Mouse (Mus musculus) ovary, postnatal 10 days (tissue): ENCODE measurements around the gene Sox4.

Experiments used
- DNase-seq: peaks from one replicate; pipeline ENCODE4 v3.0.0; 2022; ENCODE audit warnings: low spot score

Sox4 gene

DNA sequence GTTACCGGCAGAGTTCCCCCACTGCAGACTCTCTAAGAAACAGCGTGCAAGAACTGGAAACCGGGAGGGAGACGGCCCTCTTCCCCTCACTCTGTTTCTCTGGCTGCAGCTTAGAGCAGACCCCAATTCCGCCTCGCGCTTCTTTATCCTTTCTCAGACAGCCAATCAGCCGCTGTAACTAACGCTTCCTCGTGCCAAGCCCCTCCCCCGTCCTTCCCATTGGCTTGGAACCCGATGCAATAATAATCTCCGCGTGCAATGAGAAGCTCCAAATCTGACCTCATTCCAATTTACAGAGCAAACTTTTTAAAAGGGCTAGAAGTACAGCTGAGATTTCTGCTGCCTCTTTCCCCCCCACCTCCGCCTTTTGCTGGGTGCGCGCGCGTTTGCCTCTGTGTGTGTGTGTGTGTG, at the start of gene Sox4:
Gene Sox4 (minus strand): TSS at position 133 of the 411 bp plus-strand sequence.
- peak; percentile 97 for DNase-seq

GRCm38 (mm10) chr13:28991899-28992664, 38.6 kb upstream of the Sox4 start:
- DNase-seq, result no peak

DNA sequence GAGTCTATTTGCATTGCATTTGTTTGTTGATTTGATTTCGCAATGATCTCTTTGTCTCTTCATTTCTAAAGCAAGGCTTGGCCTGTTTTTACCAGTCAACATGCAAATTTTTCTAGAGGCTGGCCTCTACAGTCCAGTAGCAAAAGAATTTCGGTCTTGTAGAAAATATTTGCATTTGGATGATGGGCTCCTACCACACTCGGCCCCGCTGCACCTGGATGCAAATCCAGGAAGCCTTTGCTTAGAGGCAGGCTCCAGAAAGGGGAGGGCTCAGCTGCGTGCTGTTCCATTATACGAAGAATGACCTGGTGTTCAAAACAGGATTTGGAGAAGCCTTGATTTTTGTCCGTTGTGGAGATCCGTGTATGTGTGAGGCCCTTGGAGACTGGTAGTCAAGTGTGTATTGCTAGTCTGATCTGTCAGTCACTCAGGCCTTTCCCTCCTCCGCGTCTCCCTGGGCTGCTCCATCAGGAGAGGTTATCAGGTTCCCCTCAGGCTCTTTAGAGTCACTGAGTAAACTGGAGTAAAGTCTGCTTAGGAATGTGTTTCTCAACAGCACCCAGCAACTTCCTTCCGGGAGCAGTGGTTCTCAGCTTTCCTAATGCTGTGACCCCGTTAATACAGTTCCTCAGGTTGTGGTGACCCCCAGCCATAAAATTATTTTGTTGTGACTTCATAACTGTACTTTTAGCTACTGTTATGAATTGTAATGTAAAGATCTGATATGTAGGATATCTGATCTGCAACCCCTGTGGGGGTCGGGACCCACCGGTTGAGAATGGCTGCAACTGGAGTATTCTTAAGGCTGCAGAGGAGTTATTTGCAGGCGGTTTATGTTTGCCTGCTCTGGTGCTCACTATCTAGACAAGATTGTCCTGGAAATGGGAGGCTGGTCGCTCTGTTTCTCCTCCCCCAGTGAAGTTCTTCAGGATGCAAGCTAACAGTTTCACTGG, 35.5 kb upstream of the Sox4 start:
- no peak for DNase-seq

- DNase-seq, result no peak
These were observed 27.2 kb upstream of the Sox4 start for GRCm38 (mm10) chr13:28980681-28981080.

- DNase-seq, result no peak
These were observed 21.5 kb upstream of the Sox4 start for GRCm38 (mm10) chr13:28975011-28975410.

- DNase-seq, result no peak
These were observed 21.1 kb upstream of the Sox4 start for GRCm38 (mm10) chr13:28974597-28974996.

DNA sequence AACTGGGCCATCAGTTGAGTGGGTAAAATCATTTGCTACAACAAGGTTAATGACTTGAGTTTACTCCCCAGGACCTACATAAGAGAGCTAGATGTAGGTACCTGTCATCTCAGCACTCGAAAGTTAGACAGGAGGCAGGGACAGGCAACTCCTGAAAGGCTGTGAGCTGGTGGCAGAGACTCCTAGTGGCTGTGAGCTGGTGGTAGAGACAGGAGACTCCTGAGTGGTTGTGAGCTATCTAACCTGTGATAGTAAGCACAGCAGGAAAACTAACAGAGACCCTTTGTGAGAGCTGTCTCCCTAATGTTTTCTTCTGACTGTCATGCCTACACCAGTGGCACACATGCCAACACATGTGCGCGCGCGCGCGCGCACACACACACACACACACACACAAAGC, 7.4 kb upstream of the Sox4 start:
- DNase-seq, result no peak

DNA sequence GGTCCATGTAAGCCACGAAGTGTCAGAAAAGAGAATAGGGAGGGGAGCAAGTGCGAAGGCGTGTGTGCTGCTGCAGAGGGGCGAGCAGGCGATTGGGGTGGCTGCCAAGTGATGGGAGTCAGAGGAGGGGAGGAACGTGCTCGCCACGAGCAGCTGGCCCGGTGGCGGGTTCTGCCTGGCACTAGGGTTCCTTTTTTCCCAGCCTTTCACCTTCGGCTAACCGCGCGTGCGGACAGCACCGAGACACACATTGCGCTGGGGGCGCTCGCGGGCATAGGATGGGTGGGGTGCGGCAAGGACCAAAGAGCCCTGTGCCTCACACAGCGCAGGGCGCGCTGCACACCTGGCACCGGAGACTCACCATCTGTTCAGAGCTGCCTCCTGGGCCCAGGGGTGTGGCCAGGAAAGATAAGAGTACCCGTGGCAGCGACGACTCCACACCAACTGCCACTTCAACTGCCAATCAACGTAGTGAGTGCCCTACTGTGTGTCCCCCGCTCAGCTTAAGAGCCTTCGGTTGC, 6.0 kb upstream of the Sox4 start:
- peak; percentile 76 for DNase-seq

DNA sequence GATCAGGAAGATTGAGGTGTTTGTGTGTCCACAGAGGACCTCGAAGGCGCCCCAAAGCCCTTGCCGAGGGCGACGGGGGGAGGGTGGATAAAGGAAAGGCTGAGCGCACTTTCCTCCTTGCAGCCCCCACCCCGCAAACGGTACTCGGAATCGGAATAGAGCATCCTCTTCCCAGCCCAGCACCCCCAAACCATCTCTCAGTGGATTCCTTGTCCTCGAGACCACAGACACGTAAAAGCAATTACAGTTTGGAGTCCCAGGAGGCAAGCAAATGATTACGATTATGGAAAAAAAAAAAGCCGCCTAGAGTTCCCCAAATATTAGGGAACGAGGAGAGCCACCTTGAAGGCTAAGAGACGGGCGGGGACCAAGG, 5.5 kb upstream of the Sox4 start:
- DNase-seq, result no peak

DNA sequence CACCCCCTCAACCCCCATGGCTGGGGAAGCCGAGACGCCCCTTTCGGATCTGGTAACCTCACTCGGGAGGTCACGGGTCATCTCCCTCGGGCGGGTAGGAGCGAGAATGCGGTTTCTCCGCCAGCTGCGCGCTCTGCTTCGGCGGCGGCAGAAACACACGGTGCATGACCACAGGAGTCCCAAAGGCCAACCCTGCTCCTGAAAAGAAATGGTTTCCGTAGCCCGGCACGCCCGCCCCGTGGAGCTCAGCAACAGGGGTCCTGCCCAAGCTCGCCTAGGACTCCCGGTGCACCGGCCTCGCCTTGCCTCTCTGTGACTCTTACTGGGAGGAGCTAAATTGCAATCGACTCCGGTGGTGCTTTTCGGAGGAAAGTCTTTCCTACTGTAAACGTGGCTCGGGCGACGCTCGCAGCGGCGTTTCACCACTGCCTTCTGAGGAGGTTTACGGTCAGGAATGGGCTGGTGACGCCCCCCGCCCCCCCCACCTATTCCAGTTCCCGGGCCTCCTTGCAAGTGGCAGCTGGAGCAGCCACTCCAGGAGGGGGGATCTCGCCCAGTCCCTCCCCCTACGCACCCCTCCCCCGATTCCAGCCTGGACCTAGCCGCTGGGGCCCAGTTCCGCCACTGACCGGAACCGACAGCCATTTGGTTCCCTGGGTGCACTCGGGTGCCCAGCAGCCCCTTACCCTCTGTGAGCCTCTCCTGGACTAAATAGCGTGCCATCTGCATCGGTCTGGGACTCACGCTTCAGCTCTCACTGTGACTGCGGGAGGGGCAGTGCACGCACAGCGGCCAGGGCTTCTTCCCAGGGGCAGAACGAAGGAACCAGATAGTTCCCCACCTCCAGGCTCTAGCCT, 4.9 kb upstream of the Sox4 start:
- DNase-seq, result peak; percentile 75

- peak; percentile 94 for DNase-seq
These were observed 4.3 kb upstream of the Sox4 start for GRCm38 (mm10) chr13:28957765-28958164.

DNA sequence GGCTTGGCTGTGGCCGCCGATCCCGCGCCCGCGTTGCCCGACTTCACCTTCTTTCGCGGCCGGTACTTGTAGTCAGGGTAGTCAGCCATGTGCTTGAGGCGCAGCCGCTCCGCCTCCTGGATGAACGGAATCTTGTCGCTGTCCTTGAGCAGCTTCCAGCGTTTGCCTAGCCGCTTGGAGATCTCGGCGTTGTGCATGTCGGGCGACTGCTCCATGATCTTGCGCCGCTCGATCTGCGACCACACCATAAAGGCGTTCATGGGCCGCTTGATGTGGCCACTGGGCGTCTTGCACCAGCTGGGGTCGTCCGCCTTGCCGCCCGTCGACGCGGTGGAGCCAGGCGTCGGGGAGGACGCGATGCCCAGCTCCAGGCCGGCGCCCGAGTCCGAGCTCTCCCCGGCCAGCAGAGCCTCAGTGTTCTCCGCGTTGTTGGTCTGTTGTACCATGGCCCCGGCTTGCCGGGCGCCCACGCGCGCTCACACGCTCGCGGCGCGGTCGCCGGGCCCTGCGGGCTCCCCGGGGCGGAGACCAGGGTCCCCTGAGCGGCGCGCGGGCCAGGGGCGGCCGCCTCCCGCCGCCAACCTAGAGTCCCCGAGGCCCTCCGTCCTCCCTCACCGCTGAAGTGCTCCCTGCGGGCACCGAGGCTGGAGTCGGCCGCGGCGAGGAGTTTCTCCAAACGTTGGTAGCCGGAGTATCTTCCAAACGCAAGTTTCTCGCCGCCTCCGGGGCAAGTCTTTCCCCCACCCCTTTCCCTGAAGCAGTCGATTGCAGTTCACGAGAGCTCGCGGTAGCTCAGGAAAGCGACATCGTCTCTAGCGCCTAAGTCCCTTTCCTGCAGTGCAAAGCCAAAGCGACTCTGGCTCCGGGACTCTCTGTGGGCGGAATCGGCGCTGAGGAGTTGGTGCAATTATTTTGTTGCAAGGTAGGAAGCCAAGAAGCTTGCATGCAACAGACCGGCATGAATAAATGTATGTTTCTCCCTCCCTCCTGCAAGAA, 639 bp downstream of the Sox4 start:
- peak; percentile 54 for DNase-seq

DNA sequence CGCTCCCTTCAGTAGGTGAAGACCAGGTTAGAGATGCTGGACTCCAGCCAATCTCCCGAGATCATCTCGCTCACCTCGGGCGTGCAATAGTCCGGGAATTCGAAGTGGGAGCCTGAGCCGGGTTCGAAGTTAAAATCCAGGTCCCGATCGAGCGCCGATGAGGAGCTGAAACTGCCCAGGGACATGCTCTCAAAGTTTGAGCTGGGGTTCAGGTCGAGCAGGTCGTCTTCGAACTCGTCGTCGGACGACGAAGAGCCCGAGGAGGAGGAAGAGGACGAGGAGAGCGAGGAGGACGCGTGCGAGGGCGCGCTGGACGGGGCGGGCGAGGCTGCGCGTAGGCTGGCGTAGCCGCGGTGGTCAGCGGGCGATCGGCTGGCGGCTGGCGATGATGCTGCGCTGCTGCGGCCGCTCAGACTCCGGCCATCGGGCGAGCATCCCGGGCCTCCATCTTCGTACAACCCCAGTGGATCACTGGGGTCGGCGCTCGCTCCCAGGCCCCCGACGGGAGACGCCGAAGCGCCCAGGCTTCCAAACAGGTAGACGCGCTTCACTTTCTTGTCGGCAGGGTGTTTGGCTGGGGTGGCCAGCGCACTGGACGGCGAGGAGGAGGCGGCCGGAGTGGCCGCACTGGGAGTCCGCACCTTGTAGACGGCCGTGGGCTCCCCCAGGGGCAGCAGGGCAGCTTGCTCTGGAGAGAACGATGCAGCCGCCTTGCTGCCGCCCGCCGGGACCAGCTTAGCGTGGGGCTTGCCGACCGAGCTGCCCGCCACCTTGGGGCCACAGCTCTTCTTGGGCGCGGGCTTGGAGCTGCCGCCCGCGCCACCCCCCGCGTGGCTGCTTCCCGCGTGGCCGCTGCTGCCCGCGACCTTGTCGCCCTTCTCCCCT, 1.6 kb downstream of the Sox4 start:
- DNase-seq, result peak; percentile 48

- peak; percentile 43 for DNase-seq
These were observed 2.7 kb downstream of the Sox4 start for GRCm38 (mm10) chr13:28950623-28951491.

- DNase-seq, result no peak
These were observed 3.3 kb downstream of the Sox4 start for GRCm38 (mm10) chr13:28950266-28950622.

- DNase-seq, result no peak
These were observed 4.1 kb downstream of the Sox4 start for GRCm38 (mm10) chr13:28949279-28949915.

- peak; percentile 38 for DNase-seq
These were observed 5.0 kb downstream of the Sox4 start for GRCm38 (mm10) chr13:28948541-28948940.
